Mouse (Mus musculus) spleen, adult 2 months (tissue): ENCODE measurements at regions not wholly inside any gene's neighbourhood (a gene's known extent, or its start where the extent isn't known, plus 50 kb on each side); places are given as distances from the start of the nearest gene placed in this dataset.

Experiments
- CTCF ChIP-seq: fragments of 200-500 bp; IDR thresholded peaks from 2 replicates; pipeline ENCODE4 v1.5.1; 2011; ENCODE audit warnings: mild to moderate bottlenecking, inconsistent platforms; ENCODE audit not compliant: insufficient read depth, insufficient read length, insufficient replicate concordance; ENCODE audit errors: extremely low read depth
- POLR2A ChIP-seq: fragments of 200-500 bp; IDR thresholded peaks from 2 replicates; pipeline ENCODE4 v1.6.1; 2011; ENCODE audit warnings: low read depth, low read length, inconsistent platforms

GRCm38 (mm10) chr4:72382517-72383147 is 181.9 kb upstream of the Tle1 start:
- no peak for TF ChIP-seq CTCF
- TF ChIP-seq POLR2A = no peak
